Mouse (Mus musculus) mature B cell (primary cell): ENCODE data around the gene Vopp1.
"Not testable (repeated sequence)": the region's sequence is repeated elsewhere in the genome, so short reads cannot be mapped to it uniquely, and the experiment has no call there.

Source experiments
- in situ Hi-C: fragments of 300-500 bp; cut with MboI; formaldehyde crosslinking; loops from 2 replicates; pipeline ENCODE4 v1.14.3; 2019

The Vopp1 gene

GRCm38 (mm10) chr6:57824422-57825258, at the start of gene Vopp1:
TSS of gene Vopp1 (minus strand) at chr6:57825159.
- in situ Hi-C loops, result no loop called here

- in situ Hi-C loops, result no loop called here
Measured at GRCm38 (mm10) chr6:57859043-57860042, 34.4 kb upstream of the Vopp1 start.

GRCm38 (mm10) chr6:57851177-57851576, 26.2 kb upstream of the Vopp1 start:
- in situ Hi-C loops, result not testable (repeated sequence)

- in situ Hi-C loops, result no loop called here
Measured at GRCm38 (mm10) chr6:57850286-57850685, 25.3 kb upstream of the Vopp1 start, which contains the start of gene Vmn1r21. TSS of gene Vmn1r21 (minus strand) at chr6:57850343.

GRCm38 (mm10) chr6:57839693-57840408, 14.9 kb upstream of the Vopp1 start:
- in situ Hi-C loops, result no loop called here

- in situ Hi-C loops, result no loop called here
Measured at GRCm38 (mm10) chr6:57825259-57825715, 328 bp upstream of the Vopp1 start.

- in situ Hi-C loops, result no loop called here
Measured at GRCm38 (mm10) chr6:57823461-57823860, 1.5 kb downstream of the Vopp1 start.

- in situ Hi-C loops, result no loop called here
Measured at GRCm38 (mm10) chr6:57822648-57823410, 2.1 kb downstream of the Vopp1 start.

GRCm38 (mm10) chr6:57814436-57814940, 10.5 kb downstream of the Vopp1 start:
- in situ Hi-C loops, result no loop called here

GRCm38 (mm10) chr6:57811748-57812730, 12.9 kb downstream of the Vopp1 start:
- in situ Hi-C loops, result no loop called here

- in situ Hi-C loops, result no loop called here
Measured at GRCm38 (mm10) chr6:57805218-57806069, 19.5 kb downstream of the Vopp1 start.

GRCm38 (mm10) chr6:57803130-57803529, 21.8 kb downstream of the Vopp1 start:
- in situ Hi-C loops, result no loop called here

- in situ Hi-C loops, result no loop called here
Measured at GRCm38 (mm10) chr6:57798986-57799385, 26.0 kb downstream of the Vopp1 start.

- in situ Hi-C loops, result no loop called here
Measured at GRCm38 (mm10) chr6:57796853-57797423, 28.0 kb downstream of the Vopp1 start.

- in situ Hi-C loops, result no loop called here
Measured at GRCm38 (mm10) chr6:57795835-57796234, 29.1 kb downstream of the Vopp1 start.

GRCm38 (mm10) chr6:57792821-57793220, 32.1 kb downstream of the Vopp1 start:
- in situ Hi-C loops, result not testable (repeated sequence)

GRCm38 (mm10) chr6:57790542-57790941, 34.4 kb downstream of the Vopp1 start:
- in situ Hi-C loops, result no loop called here

- in situ Hi-C loops, result no loop called here
Measured at GRCm38 (mm10) chr6:57787376-57787775, 37.6 kb downstream of the Vopp1 start.
